Mouse (Mus musculus): ENCODE measurements around the gene Klk9.

The Klk9 gene

GRCm38 (mm10) chr7:43791591-43791990 is at the start of gene Klk9:
TSS of gene Klk9 (plus strand) at chr7:43791891.
- DNase-seq (ENCODE audit: low read depth, low spot score), result no peak

- DNase-seq (ENCODE audit: low read depth, low spot score), result no peak
Observed at GRCm38 (mm10) chr7:43747788-43748187, 43.9 kb upstream of the Klk9 start.

GRCm38 (mm10) chr7:43752806-43753205 is 38.9 kb upstream of the Klk9 start:
- no peak for DNase-seq (ENCODE audit: low read depth, low spot score)

- peak; percentile 25 for DNase-seq (ENCODE audit: low read depth, low spot score)
Observed at GRCm38 (mm10) chr7:43766484-43766883, 25.2 kb upstream of the Klk9 start.

- DNase-seq (ENCODE audit: low read depth, low spot score), result no peak
Observed at GRCm38 (mm10) chr7:43768597-43768996, 23.1 kb upstream of the Klk9 start, which contains the start of gene Klk12. TSS of gene Klk12 (plus strand) at chr7:43768897.

GRCm38 (mm10) chr7:43769636-43770035 is 22.1 kb upstream of the Klk9 start:
- DNase-seq (ENCODE audit: low read depth, low spot score), result no peak

GRCm38 (mm10) chr7:43770701-43771100 is 21.0 kb upstream of the Klk9 start:
- DNase-seq (ENCODE audit: low read depth, low spot score), result no peak

GRCm38 (mm10) chr7:43771916-43772315 is 19.8 kb upstream of the Klk9 start:
- no peak for DNase-seq (ENCODE audit: low read depth, low spot score)

GRCm38 (mm10) chr7:43772901-43773300 is 18.8 kb upstream of the Klk9 start:
- DNase-seq (ENCODE audit: low read depth, low spot score), result peak; percentile 77

- DNase-seq (ENCODE audit: low read depth, low spot score), result no peak
Observed at GRCm38 (mm10) chr7:43774364-43774763, 17.3 kb upstream of the Klk9 start, which contains the start of gene Klk11. TSS of gene Klk11 (plus strand) at chr7:43774604.

- DNase-seq (ENCODE audit: low read depth, low spot score), result no peak
Observed at GRCm38 (mm10) chr7:43774802-43775201, 16.9 kb upstream of the Klk9 start.

- DNase-seq (ENCODE audit: low read depth, low spot score), result peak; percentile 53
Observed at GRCm38 (mm10) chr7:43775311-43776057, 16.2 kb upstream of the Klk9 start.

GRCm38 (mm10) chr7:43776506-43776905 is 15.2 kb upstream of the Klk9 start:
- no peak for DNase-seq (ENCODE audit: low read depth, low spot score)

- no peak for DNase-seq (ENCODE audit: low read depth, low spot score)
Observed at GRCm38 (mm10) chr7:43777423-43777822, 14.3 kb upstream of the Klk9 start.

- no peak for DNase-seq (ENCODE audit: low read depth, low spot score)
Observed at GRCm38 (mm10) chr7:43778176-43778970, 13.3 kb upstream of the Klk9 start.

GRCm38 (mm10) chr7:43780241-43780640 is 11.4 kb upstream of the Klk9 start:
- no peak for DNase-seq (ENCODE audit: low read depth, low spot score)

GRCm38 (mm10) chr7:43780746-43781145 is 10.9 kb upstream of the Klk9 start, which contains the start of gene Klk10:
TSS of gene Klk10 (plus strand) at chr7:43781035.
- DNase-seq (ENCODE audit: low read depth, low spot score), result peak; percentile 68

- DNase-seq (ENCODE audit: low read depth, low spot score), result no peak
Observed at GRCm38 (mm10) chr7:43781541-43781940, 10.2 kb upstream of the Klk9 start.

- peak; percentile 89 for DNase-seq (ENCODE audit: low read depth, low spot score)
Observed at GRCm38 (mm10) chr7:43782275-43783265, 9.1 kb upstream of the Klk9 start.

- DNase-seq (ENCODE audit: low read depth, low spot score), result peak; percentile 25
Observed at GRCm38 (mm10) chr7:43785286-43785685, 6.4 kb upstream of the Klk9 start.

GRCm38 (mm10) chr7:43788096-43788495 is 3.6 kb upstream of the Klk9 start:
- no peak for DNase-seq (ENCODE audit: low read depth, low spot score)
